In genomic region chr19:44283157-44284024, GRCm38 (mm10) we compare ENCODE assay signal across 8 mouse cellular contexts. TPM values are rescaled to one million over a fixed set of nuclear protein-coding genes. Genes with fewer than 3 reads are reported as not detected.
DNase-seq lines count a peak whose midpoint lies in the region; ATAC-seq and TF ChIP-seq lines count a peak whose summit lies in the region.

No protein-coding gene starts in this region.

- H3K9me3 ChIP-seq in hindbrain, embryonic 16.5 days (ENCODE audit: control insufficient read depth, low read length) = no peaks in the 10 kb centered on the region

- intact Hi-C loops in gastrocnemius, postnatal 14 days (cut with DNase I; ENCODE audit: low total_unique reads) = no loop called here

- ATAC-seq in hindbrain, embryonic 16.5 days = no peak
- ATAC-seq in frontal cortex, adult (ENCODE audit: low TSS enrichment) = no peak

- peak overlapping the region; percentile 74 for H3K4me2 ChIP-seq in hindbrain, embryonic 16.5 days (ENCODE audit: low read length)
- H3K4me2 ChIP-seq in myocyte (ENCODE audit: low read depth) = peak overlapping the region; percentile 95

- H3K4me3 ChIP-seq in lung, adult 2 months (replicated peaks; ENCODE audit: extremely low read depth, low read depth, low read length) = no peak overlapping the region
- peak overlapping the region; percentile 49 for H3K4me3 ChIP-seq in hindbrain, embryonic 16.5 days (ENCODE audit: low read length)
- H3K4me3 ChIP-seq in myocyte = peak overlapping the region; percentile 21

- H3ac ChIP-seq in myocyte (ENCODE audit: control insufficient read depth, insufficient read length) = no peak overlapping the region

- H3K79me2 ChIP-seq in myocyte (ENCODE audit: control insufficient read depth, insufficient read depth) = no peaks in the 10 kb centered on the region

- TF ChIP-seq POLR2A in lung, adult 2 months (IDR thresholded peaks at IDR 0.05; ENCODE audit: borderline replicate concordance, extremely low read depth, low read depth, low read length) = no peak
- TF ChIP-seq POLR2A in myocyte (IDR thresholded peaks at IDR 0.05; ENCODE audit: insufficient read length, low read depth) = no peak

- peaks cover 19% of the 10 kb centered on the region for H3K4me1 ChIP-seq in lung, adult 2 months (ENCODE audit: control insufficient read depth, insufficient read depth, low read length)
- H3K4me1 ChIP-seq in hindbrain, embryonic 16.5 days (ENCODE audit: control insufficient read depth, insufficient read depth, low read depth, low read length) = peaks cover 22% of the 10 kb centered on the region

- peak; percentile 19 for DNase-seq in lung, adult 2 months
- no peak for DNase-seq in lung, postnatal 10 days
- peak; percentile 47 for DNase-seq in brain, adult 2 months (ENCODE audit: low read depth, low spot score)
- DNase-seq in layer of hippocampus, adult 18-20 months (ENCODE audit: low spot score in 2 of 2) = no peak
- no peak for DNase-seq in gastrocnemius, postnatal 14 days

- peak overlapping the region; percentile 33; the same call in 1 of the 2 replicates for H3K9ac ChIP-seq in hindbrain, embryonic 16.5 days (ENCODE audit: low read depth, low read length)

- peak overlapping the region; percentile 92 for H3K27ac ChIP-seq in hindbrain, embryonic 16.5 days (ENCODE audit: low read depth, low read length)

- no peak for TF ChIP-seq CTCF in lung, adult 2 months (IDR thresholded peaks at IDR 0.05; ENCODE audit: insufficient read depth, low read length)

- no peaks in the 10 kb centered on the region for H3K27me3 ChIP-seq in hindbrain, embryonic 16.5 days (replicated peaks; ENCODE audit: control insufficient read depth, insufficient read depth, low read length)
- no peaks in the 10 kb centered on the region for H3K27me3 ChIP-seq in myocyte (ENCODE audit: control insufficient read depth, insufficient read depth, insufficient read length)

- 50% methylated on average over 15 of the region's 15 CpGs for WGBS in lung, adult 2 months
- 21% methylated on average over 15 of the region's 15 CpGs for WGBS in hindbrain, embryonic 16.5 days

- H3K36me3 ChIP-seq in hindbrain, embryonic 16.5 days (ENCODE audit: control insufficient read depth, insufficient read depth, low read length) = no peaks in the 10 kb centered on the region
- H3K36me3 ChIP-seq in myocyte (ENCODE audit: control insufficient read depth, insufficient read depth) = no peaks in the 10 kb centered on the region

TF ChIP-seq in myocyte, 11 proteins besides CTCF, POLR2A, EP300 and RAD21:
- no peak for TF ChIP-seq TCF12 (IDR thresholded peaks at IDR 0.05; ENCODE audit: insufficient read depth, poor library complexity, severe bottlenecking)
- TF ChIP-seq MAX (IDR thresholded peaks at IDR 0.05; ENCODE audit: low read depth) = no peak
- TF ChIP-seq SRF (IDR thresholded peaks at IDR 0.05; ENCODE audit: control insufficient read depth, insufficient read length, low read depth) = no peak
- no peak for TF ChIP-seq POLR2AphosphoS2 (IDR thresholded peaks at IDR 0.05; ENCODE audit: insufficient read length, low read depth)
- no peak for TF ChIP-seq TCF3 (IDR thresholded peaks at IDR 0.05; ENCODE audit: insufficient read length, low read depth)
- no peak for TF ChIP-seq MYOD1 (IDR thresholded peaks at IDR 0.05; ENCODE audit: control insufficient read depth in 1 of 3, insufficient read length in 2 of 3, low read depth in 2 of 3)
- TF ChIP-seq USF1 (IDR thresholded peaks at IDR 0.05; ENCODE audit: low read depth) = no peak
- TF ChIP-seq REST (IDR thresholded peaks at IDR 0.05; ENCODE audit: insufficient read depth, insufficient read length) = no peak
- TF ChIP-seq E2F4 (IDR thresholded peaks at IDR 0.05; ENCODE audit: insufficient read depth) = no peak
- no peak for TF ChIP-seq CEBPB (IDR thresholded peaks at IDR 0.05; ENCODE audit: insufficient read depth, poor library complexity, severe bottlenecking)
- TF ChIP-seq MYOG (IDR thresholded peaks at IDR 0.05; ENCODE audit: control insufficient read depth in 1 of 3, insufficient read depth in 1 of 3, insufficient read length in 2 of 3, low read depth in 2 of 3) = no peak

RNA-seq across cellular contexts. Expression of gene Scd2, which starts 10.1 kb away (rescaled TPM):
- 289 and 384 TPM in 2 replicates for polyA plus RNA-seq in lung, adult 2 months (2012; rRNA removed)
- 290 and 322 TPM in 2 replicates for polyA plus RNA-seq in hindbrain, embryonic 16.5 days (2015; fragmentation: Nextera tagmentation; extraction: Ambion mirVana)
- 868 TPM for polyA plus RNA-seq in myocyte (2012; fragmentation: generic; extraction: Trizol)
- 100 to 1,000 TPM; 656 to 658 TPM for total RNA-seq in layer of hippocampus, adult 18-20 months (2021)
- 10 to 100 TPM; 22.8 to 54.0 TPM for total RNA-seq in gastrocnemius, postnatal 14 days (2021)

RNA-seq across cellular contexts. Expression of gene Scd4, which starts 49.5 kb away (rescaled TPM):
- 0.46 and 0.97 TPM in 2 replicates for polyA plus RNA-seq in lung, adult 2 months (2012; rRNA removed)
- polyA plus RNA-seq in hindbrain, embryonic 16.5 days (2015; fragmentation: Nextera tagmentation; extraction: Ambion mirVana) = 0.16 and 0.21 TPM in 2 replicates
- polyA plus RNA-seq in myocyte (2012; fragmentation: generic; extraction: Trizol) = 0.16 TPM
- total RNA-seq in layer of hippocampus, adult 18-20 months (2021) = 1 to 10 TPM; 2.2 to 2.4 TPM
- total RNA-seq in gastrocnemius, postnatal 14 days (2021) = under 1 TPM; 0.24 to 0.29 TPM

Comparison
In these comparisons a context has a peak if more than half of its experiments do, and no peak if none do; other contexts are left out.
1. DNase-seq: peak in lung, adult 2 months (single experiment) and brain, adult 2 months (single experiment); none in lung, postnatal 10 days (single experiment), layer of hippocampus, adult 18-20 months (0 of 2) and gastrocnemius, postnatal 14 days (single experiment).